Mouse (Mus musculus) right cerebral cortex, postnatal 4 days (tissue): ENCODE results near the gene Hexim2.

Experiments used
- DNase-seq: peaks from one replicate; pipeline ENCODE4 v3.0.0-alpha.2; 2022

The Hexim2 gene

GRCm38 (mm10) chr11:103131701-103132575 is at the start of gene Hexim2:
Gene Hexim2, plus strand, starts transcription at chr11:103132429.
- DNase-seq: peak; percentile 80

GRCm38 (mm10) chr11:103093306-103093705 is 38.9 kb upstream of the Hexim2 start:
- DNase-seq: no peak

GRCm38 (mm10) chr11:103093862-103094833 is 38.1 kb upstream of the Hexim2 start:
- DNase-seq: no peak

GRCm38 (mm10) chr11:103095107-103095670 is 37.0 kb upstream of the Hexim2 start:
- DNase-seq: no peak

GRCm38 (mm10) chr11:103095801-103096200 is 36.4 kb upstream of the Hexim2 start:
- no peak for DNase-seq

- no peak for DNase-seq
These were observed 35.0 kb upstream of the Hexim2 start for GRCm38 (mm10) chr11:103096979-103097894.

GRCm38 (mm10) chr11:103098531-103099190 is 33.6 kb upstream of the Hexim2 start:
- no peak for DNase-seq

- DNase-seq: no peak
These were observed 32.8 kb upstream of the Hexim2 start for GRCm38 (mm10) chr11:103099352-103099940.

- no peak for DNase-seq
These were observed 31.9 kb upstream of the Hexim2 start for GRCm38 (mm10) chr11:103100361-103100760.

- DNase-seq: peak; percentile 53
These were observed 30.8 kb upstream of the Hexim2 start, which contains the start of the genes Plcd3 and Acbd4 for GRCm38 (mm10) chr11:103101481-103101865. Gene Plcd3, minus strand, starts transcription at chr11:103101658. Gene Acbd4, plus strand, starts transcription at chr11:103101682.

- DNase-seq: peak; percentile 68
These were observed 30.2 kb upstream of the Hexim2 start for GRCm38 (mm10) chr11:103101866-103102501.

GRCm38 (mm10) chr11:103102725-103103349 is 29.4 kb upstream of the Hexim2 start:
- peak; percentile 98 for DNase-seq

GRCm38 (mm10) chr11:103103621-103104020 is 28.6 kb upstream of the Hexim2 start:
- peak; percentile 5 for DNase-seq

- no peak for DNase-seq
These were observed 27.8 kb upstream of the Hexim2 start for GRCm38 (mm10) chr11:103104469-103104868.

- no peak for DNase-seq
These were observed 27.0 kb upstream of the Hexim2 start for GRCm38 (mm10) chr11:103105180-103105725.

GRCm38 (mm10) chr11:103105810-103106209 is 26.4 kb upstream of the Hexim2 start:
- DNase-seq: no peak

- DNase-seq: no peak
These were observed 25.8 kb upstream of the Hexim2 start for GRCm38 (mm10) chr11:103106386-103106785.

GRCm38 (mm10) chr11:103111301-103111700 is 20.9 kb upstream of the Hexim2 start:
- no peak for DNase-seq

- no peak for DNase-seq
These were observed 20.2 kb upstream of the Hexim2 start for GRCm38 (mm10) chr11:103111881-103112551.
